Mouse (Mus musculus): Measurements from ENCODE around the gene Rars. TPM values are rescaled to one million over a fixed set of nuclear protein-coding genes. Genes with fewer than 3 reads are reported as not detected.

Gene Rars
- polyA plus RNA-seq, 1 experiment from 2014 or later, result 73.1 TPM

DNA sequence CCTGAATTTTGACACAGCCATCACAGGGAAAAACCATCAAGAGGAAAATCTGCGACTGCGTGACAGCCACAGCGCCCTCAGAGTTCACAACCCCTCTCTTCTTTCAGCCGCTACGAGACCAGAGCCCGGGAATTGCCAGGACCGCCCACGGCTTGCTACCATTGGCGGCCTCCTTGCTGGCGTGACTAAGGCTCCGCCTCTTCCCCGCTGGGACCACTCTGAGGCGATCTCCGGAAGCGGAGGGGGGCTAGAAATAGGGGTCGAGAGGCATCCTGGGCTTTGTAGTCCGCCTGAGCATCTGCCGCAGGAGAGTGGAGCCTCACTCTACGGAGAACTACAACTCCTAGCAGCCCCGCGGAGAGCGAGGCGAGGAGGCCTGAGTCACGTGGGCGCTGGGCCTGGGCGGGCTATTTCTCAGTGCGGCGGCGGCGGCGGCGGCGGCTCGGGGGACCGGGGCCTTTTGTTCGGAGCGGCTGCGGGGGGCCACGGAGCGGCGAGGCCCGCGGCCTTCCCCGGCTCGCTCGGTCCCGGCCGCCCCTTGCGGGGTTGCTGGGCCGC, 65.0 kb downstream of the Rars start, which contains the start of gene Pank3:
Gene Pank3 (plus strand): TSS at position 297 of the 558 bp plus-strand sequence.
- H3K4me1 ChIP-seq (ENCODE audit: control insufficient read depth, insufficient read depth, low read length), result peaks cover 19% of the 10 kb centered on the region
- peak within 1 kb of the TSS; percentile 94 for H3K4me3 ChIP-seq (replicated peaks; ENCODE audit: low read depth, low read length)
- DNase-seq (peak; percentile 99), ATAC-seq (ENCODE audit: low FRiP score, low TSS enrichment) (peak; percentile 99)
- H3K9me3 ChIP-seq (ENCODE audit: control insufficient read depth, low read length), result no peaks in the 10 kb centered on the region
- H3K4me2 ChIP-seq (ENCODE audit: low read length), result peak within 1 kb of the TSS; percentile 79
- H3K27ac ChIP-seq (replicated peaks; ENCODE audit: low read depth, low read length), result peak within 1 kb of the TSS; percentile 96
- peak within 1 kb of the TSS; percentile 98 for H3K9ac ChIP-seq (replicated peaks; ENCODE audit: low read length)
- H3K27me3 ChIP-seq (ENCODE audit: control insufficient read depth, insufficient read depth, low read length), result no peaks in the 10 kb centered on the region
- no peaks in the 10 kb centered on the region for H3K36me3 ChIP-seq (ENCODE audit: control insufficient read depth, insufficient read depth, low read length)
- 1% methylated on average over 50 of the region's 50 CpGs for WGBS

DNA sequence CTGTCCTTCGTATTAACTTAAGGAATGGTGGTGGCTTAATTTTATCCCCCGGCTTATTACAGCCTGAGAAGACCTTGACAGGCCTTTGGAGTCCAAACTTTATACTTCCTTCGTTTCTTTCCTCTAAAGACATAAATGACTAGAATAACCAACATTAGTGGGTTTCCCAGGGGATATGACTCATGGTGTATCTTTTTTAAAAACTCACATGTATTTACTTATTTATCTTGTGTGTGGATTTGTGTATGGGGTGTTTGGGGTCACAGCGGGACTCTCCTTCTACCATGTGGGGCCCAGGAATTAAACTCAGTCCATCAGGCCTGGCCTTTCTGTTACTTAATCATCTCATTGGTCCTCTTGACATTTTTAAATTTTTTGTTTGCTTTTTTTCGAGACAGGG, 67.5 kb downstream of the Rars start:
- Histone ChIP-seq H3K4me2 (ENCODE audit: low read length) (no peak overlapping the region), H3K27ac (replicated peaks; ENCODE audit: low read depth, low read length) (no peak overlapping the region), H3K4me3 (replicated peaks; ENCODE audit: low read depth, low read length) (no peak overlapping the region), H3K36me3 (ENCODE audit: control insufficient read depth, insufficient read depth, low read length) (no peaks in the 10 kb centered on the region), H3K4me1 (ENCODE audit: control insufficient read depth, insufficient read depth, low read length) (peaks cover 14% of the 10 kb centered on the region), H3K9me3 (ENCODE audit: control insufficient read depth, low read length) (no peaks in the 10 kb centered on the region), H3K27me3 (ENCODE audit: control insufficient read depth, insufficient read depth, low read length) (no peaks in the 10 kb centered on the region), H3K9ac (replicated peaks; ENCODE audit: low read length) (no peak overlapping the region)
- DNase-seq (no peak), ATAC-seq (ENCODE audit: low FRiP score, low TSS enrichment) (no peak)
- WGBS, result 89% methylated on average over 5 of the region's 5 CpGs

DNA sequence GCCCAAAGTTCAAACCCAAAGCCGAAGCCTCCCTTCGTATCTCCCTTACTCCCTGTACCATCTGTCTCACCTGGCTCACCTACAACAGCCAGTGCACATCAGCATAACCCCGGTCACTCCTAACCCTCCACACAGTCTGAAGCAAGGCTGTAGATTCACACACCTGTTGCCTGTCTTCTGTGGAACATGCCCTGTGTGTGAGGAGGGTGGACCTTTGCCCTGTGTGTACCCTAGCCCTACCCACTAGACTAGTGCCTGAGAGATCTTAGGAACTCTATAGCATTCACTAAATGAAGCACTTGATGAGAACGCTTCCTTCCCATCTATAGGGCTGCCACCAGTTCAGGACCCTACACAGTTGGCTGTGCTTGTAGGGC, 73.7 kb downstream of the Rars start:
- Histone ChIP-seq H3K27ac (replicated peaks; ENCODE audit: low read depth, low read length) (no peak overlapping the region), H3K9me3 (ENCODE audit: control insufficient read depth, low read length) (no peaks in the 10 kb centered on the region), H3K4me2 (ENCODE audit: low read length) (no peak overlapping the region), H3K4me3 (replicated peaks; ENCODE audit: low read depth, low read length) (no peak overlapping the region), H3K9ac (replicated peaks; ENCODE audit: low read length) (no peak overlapping the region), H3K36me3 (ENCODE audit: control insufficient read depth, insufficient read depth, low read length) (no peaks in the 10 kb centered on the region), H3K4me1 (ENCODE audit: control insufficient read depth, insufficient read depth, low read length) (no peaks in the 10 kb centered on the region), H3K27me3 (ENCODE audit: control insufficient read depth, insufficient read depth, low read length) (no peaks in the 10 kb centered on the region)
- WGBS, result 97% methylated on average over 4 of the region's 4 CpGs
- DNase-seq (no peak), ATAC-seq (ENCODE audit: low FRiP score, low TSS enrichment) (no peak)

DNA sequence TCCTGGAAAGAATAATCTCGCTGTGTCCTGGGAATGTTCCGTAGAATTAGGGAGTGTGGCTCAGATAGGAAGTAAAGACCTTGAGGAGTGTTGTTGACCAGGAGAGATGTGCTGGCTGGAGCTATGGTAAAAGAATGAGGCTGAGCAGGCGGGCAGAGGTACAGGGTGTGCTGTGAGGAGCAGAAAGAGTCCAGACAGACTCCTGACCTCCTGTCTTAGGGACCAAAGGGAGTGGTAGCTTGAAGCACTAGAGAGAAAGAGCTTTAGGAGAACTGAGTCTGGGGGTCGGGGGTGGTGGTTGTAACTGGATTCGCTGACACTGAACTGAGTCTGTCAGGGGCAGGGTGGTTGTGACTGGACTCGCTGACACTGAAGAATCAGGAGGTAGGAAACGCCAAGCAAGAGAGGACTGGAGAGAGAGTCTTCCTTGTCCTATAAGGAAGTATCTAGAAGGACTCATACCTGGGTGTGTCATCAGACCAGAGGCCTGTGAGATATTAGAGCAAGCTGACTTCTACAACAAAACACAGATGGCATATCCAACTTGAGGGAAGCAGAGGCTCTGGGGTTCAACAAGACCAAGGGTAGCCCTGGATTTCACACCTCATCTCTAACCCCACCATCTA, 74.2 kb downstream of the Rars start:
- no peaks in the 10 kb centered on the region for H3K27me3 ChIP-seq (ENCODE audit: control insufficient read depth, insufficient read depth, low read length)
- no peak overlapping the region for H3K4me3 ChIP-seq (replicated peaks; ENCODE audit: low read depth, low read length)
- H3K36me3 ChIP-seq (ENCODE audit: control insufficient read depth, insufficient read depth, low read length), result no peaks in the 10 kb centered on the region
- H3K9me3 ChIP-seq (ENCODE audit: control insufficient read depth, low read length), result no peaks in the 10 kb centered on the region
- 89% methylated on average over 7 of the region's 7 CpGs for WGBS
- ATAC-seq (ENCODE audit: low FRiP score, low TSS enrichment) (no peak), DNase-seq (no peak)
- no peak overlapping the region for H3K9ac ChIP-seq (replicated peaks; ENCODE audit: low read length)
- no peaks in the 10 kb centered on the region for H3K4me1 ChIP-seq (ENCODE audit: control insufficient read depth, insufficient read depth, low read length)
- no peak overlapping the region for H3K27ac ChIP-seq (replicated peaks; ENCODE audit: low read depth, low read length)
- H3K4me2 ChIP-seq (ENCODE audit: low read length), result no peak overlapping the region

MicroRNAs within 50 kb of the gene (microRNA counts, 519-probe panel; counts per million panel counts)
- 7,285 counts per million, percentile 92 among the panel's probes with 10 or more counts for microRNA mmu-miR-103

Small RNA genes lying within 50 kb of the gene (microRNA-seq; reads per million reads assigned to microRNA genes)
- 12.1 reads per million, percentile 36 among the genes with 10 or more reads in this experiment for gene Mir103-1

Other genes with a start within 250 kb of the Rars start
- gene Pank3, start 65.0 kb downstream of the Rars start, polyA plus RNA-seq (2014; fragmentation: Nextera tagmentation; extraction: Ambion mirVana), result 29.0 and 36.8 TPM in 2 replicates
- 24.7 and 34.8 TPM in 2 replicates for gene Fbll1, start 35.6 kb downstream of the Rars start, polyA plus RNA-seq (2014; fragmentation: Nextera tagmentation; extraction: Ambion mirVana)
- gene Wwc1, start 146.0 kb upstream of the Rars start, polyA plus RNA-seq (2014; fragmentation: Nextera tagmentation; extraction: Ambion mirVana), result 8.8 and 10.3 TPM in 2 replicates